Mouse (Mus musculus) midbrain, embryonic 14.5 days (tissue): ENCODE results near the gene Sh3kbp1. TPM values are rescaled to one million over a fixed set of nuclear protein-coding genes. Genes with fewer than 3 reads are reported as not detected.

ENCODE experiments used
- ATAC-seq: fragments of 200-750 bp; cut with Nextera tagmentation; 2 replicates; pipeline ENCODE4 v1.8.0; 2017; ENCODE audit warnings: moderate number of reproducible peaks, moderate library complexity; ENCODE audit not compliant: low FRiP score, low TSS enrichment
- DNase-seq: peaks from one replicate; pipeline ENCODE4 v3.0.0-alpha.2; 2015
- H3K27ac ChIP-seq: fragments of 300-500 bp; sonication (generic); replicated peaks from 2 replicates; pipeline ENCODE4 v1.5.1; 2014; ENCODE audit warnings: mild to moderate bottlenecking, low read depth, low read length, moderate library complexity
- H3K27me3 ChIP-seq: fragments of 300-500 bp; sonication (generic); 2 replicates; pipeline ENCODE4 v1.6.1; 2014; ENCODE audit warnings: low read length, control low read depth, mixed read lengths; ENCODE audit not compliant: control insufficient read depth, insufficient read depth
- H3K36me3 ChIP-seq: fragments of 300-500 bp; sonication (generic); 2 replicates; pipeline ENCODE4 v1.6.1; 2014; ENCODE audit warnings: low read length, control low read depth; ENCODE audit not compliant: control insufficient read depth, insufficient read depth
- H3K4me1 ChIP-seq: fragments of 300-500 bp; sonication (generic); 2 replicates; pipeline ENCODE4 v1.6.1; 2014; ENCODE audit warnings: mild to moderate bottlenecking, antibody characterized with exemption, low read length, control low read depth; ENCODE audit not compliant: control insufficient read depth, insufficient read depth
- H3K4me2 ChIP-seq: fragments of 300-500 bp; sonication (generic); 2 replicates; pipeline ENCODE4 v1.6.1; 2014; ENCODE audit warnings: mild to moderate bottlenecking, low read length, moderate library complexity
- H3K4me3 ChIP-seq: fragments of 300-500 bp; sonication (generic); replicated peaks from 2 replicates; pipeline ENCODE4 v1.5.1; 2014; ENCODE audit warnings: low read depth, low read length
- H3K9ac ChIP-seq: fragments of 300-500 bp; sonication (generic); replicated peaks from 2 replicates; pipeline ENCODE4 v1.6.1; 2014; ENCODE audit warnings: mild to moderate bottlenecking, low read length, moderate library complexity
- H3K9me3 ChIP-seq: fragments of 300-500 bp; sonication (generic); 2 replicates; pipeline ENCODE4 v1.6.1; 2016; ENCODE audit warnings: low read length, control low read depth, mixed read lengths; ENCODE audit not compliant: control insufficient read depth
- WGBS: fragments of 180-500 bp; shearing (Covaris S2); extraction: QIAGEN DNeasy Blood & Tissue Kit; methylation state at CpG from one replicate; pipeline ENCODE4 v1.1.7; 2014; 5-methylcytosine and 5-hydroxymethylcytosine counted together
- polyA plus RNA-seq: library from polyadenylated mRNA; unstranded; fragments of >200 nt; fragmentation: Nextera tagmentation; extraction: Ambion mirVana; gene quantifications from 2 replicates; pipeline ENCODE4 v1.2.1, GENCODE M21; 2014

Gene Sh3kbp1
- polyA plus RNA-seq, 1 experiment from 2014 or later = 45.1 TPM

DNA sequence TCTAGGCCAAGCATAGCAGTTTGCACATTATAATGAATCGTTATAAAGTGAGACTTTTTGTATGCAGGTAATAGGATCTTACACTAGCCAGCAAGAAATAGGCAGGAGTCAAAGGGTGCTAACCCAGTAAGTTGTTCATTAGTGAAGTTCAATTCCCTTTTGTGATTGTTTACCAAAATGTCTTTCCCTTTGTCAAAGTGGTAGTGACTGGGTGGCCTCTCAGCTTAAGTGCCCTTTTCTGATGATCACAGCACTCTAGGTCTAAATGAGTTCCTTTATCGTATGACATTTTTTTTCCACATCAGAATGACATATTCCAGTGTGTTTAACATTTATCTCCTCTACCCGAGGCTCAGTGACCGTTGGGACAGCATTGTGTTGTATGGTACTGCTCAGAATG is 1.6 kb downstream of the Sh3kbp1 start:
- H3K27me3 ChIP-seq = no peaks in the 10 kb centered on the region
- H3K4me2 ChIP-seq = peak overlapping the region; percentile 62
- WGBS = 51% methylated on average over 4 of the region's 4 CpGs
- no peaks in the 10 kb centered on the region for H3K36me3 ChIP-seq
- peak overlapping the region; percentile 70; the same call in 1 of the 2 replicates for H3K9ac ChIP-seq
- DNase-seq = peak; percentile 0
- ATAC-seq = no peak
- no peaks in the 10 kb centered on the region for H3K9me3 ChIP-seq
- H3K4me1 ChIP-seq = no peaks in the 10 kb centered on the region
- H3K4me3 ChIP-seq = peak overlapping the region; percentile 56
- no peak overlapping the region for H3K27ac ChIP-seq

DNA sequence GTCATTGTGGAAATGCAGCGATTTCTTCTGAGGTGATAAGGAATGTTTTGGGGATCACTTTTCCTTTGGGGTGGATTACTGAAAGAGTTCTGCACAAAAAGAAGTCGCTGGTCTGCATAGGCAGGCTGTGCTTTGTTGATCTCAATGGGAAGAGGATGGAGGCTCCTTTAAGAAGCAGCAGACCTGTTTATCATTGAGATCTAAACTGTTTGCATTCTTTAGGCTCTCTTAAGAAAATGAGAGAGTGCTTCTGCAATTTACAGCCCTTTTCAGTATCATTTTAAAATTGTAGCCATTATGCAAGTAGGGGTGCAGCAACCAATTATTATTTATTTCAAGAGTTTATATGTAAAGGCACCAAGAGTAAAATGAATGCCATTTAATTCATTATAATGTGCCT is 2.1 kb downstream of the Sh3kbp1 start:
- Histone ChIP-seq H3K9me3 (no peaks in the 10 kb centered on the region), H3K4me3 (peak overlapping the region; percentile 56), H3K27me3 (no peaks in the 10 kb centered on the region), H3K4me2 (peak overlapping the region; percentile 62), H3K4me1 (no peaks in the 10 kb centered on the region), H3K9ac (no peak overlapping the region), H3K36me3 (no peaks in the 10 kb centered on the region), H3K27ac (no peak overlapping the region)
- ATAC-seq = no peak
- DNase-seq = peak; percentile 2
- WGBS = 35% methylated on average over 2 of the region's 2 CpGs

DNA sequence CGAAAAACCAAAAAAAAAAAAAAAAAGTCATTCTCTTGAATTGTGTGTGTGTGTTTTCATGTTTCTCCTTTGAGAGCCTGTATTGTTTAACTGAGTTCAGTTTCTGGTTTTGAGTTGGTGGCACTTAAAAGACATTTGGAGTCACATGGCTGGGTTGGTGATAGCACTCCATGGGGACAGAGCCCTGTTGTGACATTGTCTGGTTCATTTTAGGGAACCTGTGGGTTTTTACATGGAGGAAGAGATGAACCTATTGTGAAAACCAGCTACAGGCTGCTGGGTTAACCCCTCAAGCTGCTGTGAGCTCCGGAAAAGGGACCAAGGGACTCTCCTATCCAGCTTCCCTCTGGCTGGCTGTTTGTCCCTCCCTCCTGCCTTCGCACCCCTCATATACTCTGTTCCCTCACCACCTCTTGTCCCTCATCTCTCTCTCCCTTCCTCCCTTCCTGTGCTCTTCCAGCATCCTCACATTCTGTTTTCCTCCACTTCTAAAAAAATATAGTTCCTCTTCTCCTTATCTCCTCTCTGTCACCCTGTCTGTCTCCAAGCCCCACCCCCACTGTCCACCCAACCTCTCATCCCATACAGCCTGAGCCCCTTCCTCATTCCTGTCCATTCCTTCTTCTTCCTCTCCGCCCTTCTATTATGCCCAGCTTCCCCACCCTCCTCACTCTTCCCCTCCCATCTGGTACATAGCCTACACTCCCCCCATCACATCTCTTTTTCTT is 11.6 kb downstream of the Sh3kbp1 start:
- 83% methylated on average over 4 of the region's 4 CpGs for WGBS
- Histone ChIP-seq H3K27me3 (no peaks in the 10 kb centered on the region), H3K4me2 (no peak overlapping the region), H3K4me3 (no peak overlapping the region), H3K9me3 (no peaks in the 10 kb centered on the region), H3K36me3 (no peaks in the 10 kb centered on the region), H3K4me1 (no peaks in the 10 kb centered on the region), H3K9ac (no peak overlapping the region), H3K27ac (no peak overlapping the region)
- DNase-seq = no peak
- ATAC-seq = no peak

DNA sequence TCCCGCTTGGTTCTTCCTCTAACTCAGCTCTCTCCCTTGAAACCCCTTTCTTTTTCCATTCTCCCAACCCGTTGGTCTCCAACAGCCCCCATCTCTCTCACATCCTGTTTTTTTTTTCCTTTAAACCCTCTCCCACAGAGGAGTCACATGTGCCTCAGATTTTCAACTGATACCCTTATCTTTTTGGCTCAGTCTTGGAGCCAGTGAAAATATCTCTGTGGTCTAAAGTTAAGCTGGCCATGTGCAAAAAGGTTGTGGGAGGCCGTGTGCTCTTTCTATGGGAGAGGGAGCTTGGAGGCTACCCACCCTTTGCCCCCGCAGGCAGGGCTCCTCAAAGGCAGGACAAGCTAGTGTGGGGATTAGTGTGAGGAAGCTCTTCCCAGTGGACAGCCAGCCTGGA is 12.9 kb downstream of the Sh3kbp1 start:
- H3K4me1 ChIP-seq = no peaks in the 10 kb centered on the region
- no peaks in the 10 kb centered on the region for H3K9me3 ChIP-seq
- ATAC-seq (no peak), DNase-seq (no peak)
- H3K36me3 ChIP-seq = no peaks in the 10 kb centered on the region
- H3K9ac ChIP-seq = no peak overlapping the region
- no peak overlapping the region for H3K4me3 ChIP-seq
- no peaks in the 10 kb centered on the region for H3K27me3 ChIP-seq
- no peak overlapping the region for H3K27ac ChIP-seq
- WGBS = 64% methylated on average over 4 of the region's 4 CpGs
- H3K4me2 ChIP-seq = no peak overlapping the region

DNA sequence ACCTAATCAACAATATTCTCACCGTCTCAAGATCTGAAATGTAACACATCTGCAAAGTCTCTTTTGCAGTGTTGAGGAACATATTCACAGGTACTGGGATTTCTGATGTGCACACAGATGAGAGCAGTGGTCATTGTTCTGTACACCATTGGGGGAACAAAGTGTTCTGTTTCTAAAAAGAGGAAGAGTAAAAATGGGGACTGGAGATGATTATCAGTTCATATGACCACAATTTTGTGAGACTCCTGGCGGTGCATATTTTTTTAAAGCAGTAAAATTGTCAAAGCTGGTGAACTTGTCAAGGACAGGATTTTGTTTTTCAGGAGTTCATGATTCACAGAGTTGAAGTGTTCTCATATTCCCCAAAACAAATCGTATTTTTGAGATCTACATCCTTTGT is 18.2 kb downstream of the Sh3kbp1 start:
- Histone ChIP-seq H3K4me1 (peaks cover 1% of the 10 kb centered on the region; the same call in 1 of the 2 replicates), H3K27me3 (no peaks in the 10 kb centered on the region), H3K9ac (no peak overlapping the region), H3K27ac (no peak overlapping the region), H3K4me3 (no peak overlapping the region), H3K9me3 (no peaks in the 10 kb centered on the region), H3K4me2 (no peak overlapping the region), H3K36me3 (no peaks in the 10 kb centered on the region)
- WGBS = 92% methylated on average over 3 of the region's 3 CpGs
- ATAC-seq (no peak), DNase-seq (no peak)

DNA sequence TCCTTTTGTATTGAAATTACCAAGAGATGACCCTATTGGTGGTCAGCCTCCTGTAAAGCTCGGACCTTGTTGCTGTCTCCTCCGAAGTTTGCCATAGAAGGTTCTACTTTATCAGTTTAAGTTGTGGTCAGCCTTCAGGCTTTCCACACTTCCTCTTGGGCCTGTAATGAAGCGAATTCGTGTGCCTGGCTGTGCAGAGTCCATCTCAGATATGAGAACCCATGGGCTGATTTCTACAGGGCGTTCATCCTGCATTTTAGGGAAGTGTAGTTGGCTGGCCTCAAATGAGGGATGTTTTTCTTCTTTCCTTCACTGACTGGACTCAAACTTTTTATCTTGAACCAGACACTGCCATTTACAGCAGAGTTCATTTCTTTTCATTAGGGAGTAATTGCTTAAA is 20.5 kb downstream of the Sh3kbp1 start:
- 89% methylated on average over 5 of the region's 5 CpGs for WGBS
- Histone ChIP-seq H3K27ac (no peak overlapping the region), H3K9me3 (no peaks in the 10 kb centered on the region), H3K4me3 (no peak overlapping the region), H3K4me2 (no peak overlapping the region), H3K9ac (no peak overlapping the region), H3K27me3 (no peaks in the 10 kb centered on the region), H3K4me1 (peaks cover 5% of the 10 kb centered on the region; the same call in 1 of the 2 replicates), H3K36me3 (no peaks in the 10 kb centered on the region)
- no peak for DNase-seq
- ATAC-seq = no peak

DNA sequence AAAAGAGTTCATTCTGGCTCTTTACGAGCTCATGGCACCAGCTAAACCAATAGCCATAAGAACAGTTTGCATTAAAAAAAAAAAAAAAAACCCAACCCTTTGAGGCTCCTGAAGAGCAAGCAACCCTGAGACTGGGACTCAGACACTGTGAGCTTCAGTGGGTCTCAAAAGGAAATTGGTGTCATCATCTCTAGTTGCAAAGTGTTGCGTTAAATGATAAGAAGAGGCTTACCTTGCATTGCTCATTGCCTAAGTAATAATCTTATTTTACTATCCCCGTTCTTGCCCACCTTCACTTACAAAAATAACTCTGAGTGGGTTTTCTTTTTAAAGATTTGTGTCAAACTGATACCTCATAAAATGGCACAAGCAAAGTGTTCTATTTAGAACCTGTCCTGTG is 21.5 kb downstream of the Sh3kbp1 start:
- ATAC-seq (no peak), DNase-seq (no peak)
- H3K4me3 ChIP-seq = no peak overlapping the region
- H3K27ac ChIP-seq = no peak overlapping the region
- no peaks in the 10 kb centered on the region for H3K27me3 ChIP-seq
- no peak overlapping the region for H3K9ac ChIP-seq
- H3K4me2 ChIP-seq = no peak overlapping the region
- no peaks in the 10 kb centered on the region for H3K9me3 ChIP-seq
- 87% methylated on average over 3 of the region's 3 CpGs for WGBS
- peaks cover 5% of the 10 kb centered on the region; the same call in 1 of the 2 replicates for H3K4me1 ChIP-seq
- no peaks in the 10 kb centered on the region for H3K36me3 ChIP-seq

DNA sequence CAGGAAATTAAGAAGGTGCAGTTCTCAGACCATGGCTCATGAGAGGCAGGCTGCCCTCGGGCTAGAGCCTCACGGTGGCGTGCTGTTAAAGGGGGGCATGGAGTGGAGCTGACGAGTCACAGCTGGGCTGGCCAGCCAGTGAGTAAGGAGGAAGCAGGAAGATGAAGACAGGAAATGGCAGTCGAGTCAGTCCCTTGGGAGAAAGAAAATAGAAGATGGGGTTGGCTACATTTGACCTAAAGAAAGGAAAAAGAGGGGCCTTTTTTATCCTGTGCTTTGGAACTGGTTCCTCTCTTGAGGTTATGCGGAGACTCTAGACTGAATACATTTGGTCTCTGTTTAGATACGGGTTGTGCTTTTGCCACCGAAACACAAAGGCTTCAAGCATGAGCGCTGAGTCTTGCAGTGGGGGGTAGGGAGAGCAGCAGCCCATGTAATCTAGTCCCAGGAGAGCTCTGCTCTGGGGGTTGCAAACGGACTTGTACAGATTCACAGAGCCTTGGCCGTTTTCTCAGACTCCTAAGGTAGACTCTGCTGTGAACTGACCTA is 23.1 kb downstream of the Sh3kbp1 start:
- 39% methylated on average over 11 of the region's 11 CpGs for WGBS
- H3K9me3 ChIP-seq = no peaks in the 10 kb centered on the region
- DNase-seq = peak; percentile 26

DNA sequence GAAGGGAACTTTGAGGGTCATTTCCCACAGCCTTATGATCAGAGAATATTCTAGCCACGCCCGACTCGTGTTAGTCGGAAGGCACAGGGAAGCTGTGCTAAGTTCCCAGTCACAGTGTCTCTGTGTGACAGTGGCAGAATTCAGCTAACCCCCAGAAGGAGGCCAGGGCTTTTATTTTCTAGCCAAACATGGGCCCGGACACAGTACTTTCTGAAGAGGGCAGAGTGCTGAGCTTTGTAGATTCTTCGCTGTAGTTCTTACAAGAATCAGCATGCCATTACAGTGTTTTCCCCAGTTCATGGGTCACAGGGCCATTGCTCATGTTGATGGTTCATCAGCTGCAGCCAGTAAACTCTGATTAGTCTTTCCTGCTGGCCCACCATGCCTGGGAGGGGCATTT is 23.7 kb downstream of the Sh3kbp1 start:
- Histone ChIP-seq H3K27ac (no peak overlapping the region), H3K4me3 (no peak overlapping the region), H3K36me3 (no peaks in the 10 kb centered on the region), H3K9ac (no peak overlapping the region), H3K4me2 (no peak overlapping the region), H3K9me3 (no peaks in the 10 kb centered on the region), H3K27me3 (no peaks in the 10 kb centered on the region), H3K4me1 (peaks cover 5% of the 10 kb centered on the region; the same call in 1 of the 2 replicates)
- ATAC-seq = no peak
- no peak for DNase-seq
- 73% methylated on average over 6 of the region's 6 CpGs for WGBS

More for the DNA sequence above, 23.1 kb downstream of the Sh3kbp1 start:
- Histone ChIP-seq H3K4me2 (no peak overlapping the region), H3K36me3 (no peaks in the 10 kb centered on the region), H3K4me1 (peaks cover 5% of the 10 kb centered on the region; the same call in 1 of the 2 replicates), H3K27me3 (no peaks in the 10 kb centered on the region), H3K4me3 (no peak overlapping the region), H3K9ac (no peak overlapping the region), H3K27ac (0 out of 2 replicates have a peak overlapping the region, but pooled peaks have one; percentile 17)
- ATAC-seq = no peak
